Mouse (Mus musculus) erythroid progenitor cell, adult 5-6 weeks (primary cell): ENCODE measurements around the gene Gadd45g. TPM values are rescaled to one million over a fixed set of nuclear protein-coding genes. Genes with fewer than 3 reads are reported as not detected.

ENCODE experiments used
- ATAC-seq: replicated peaks from 2 replicates; pipeline ENCODE4 v1.8.0; 2016; ENCODE audit warnings: moderate number of reproducible peaks, mild to moderate bottlenecking, moderate TSS enrichment, inconsistent platforms; ENCODE audit not compliant: poor library complexity, low FRiP score, severe bottlenecking
- total RNA-seq, 2 experiments: library from RNA; stranded (forward) in 1 of 2; stranded (reverse) in 1 of 2; fragments of 150-400 nt in 1 of 2; fragments of 186-747, 209-891 nt in 1 of 2; gene quantifications; 2 replicates each; pipeline versions ENCODE4 v1.2.3 to v1.2.4; 2015 to 2017; ENCODE audit warnings: low replicate concordance in 2 of 2

Gene Gadd45g
- total RNA-seq (2015; ENCODE audit: low replicate concordance) (4.3 TPM in 1 of 2 replicates, not detected in the other), total RNA-seq (2017; ENCODE audit: low replicate concordance) (9.4 TPM in 1 of 2 replicates, not detected in the other)

DNA sequence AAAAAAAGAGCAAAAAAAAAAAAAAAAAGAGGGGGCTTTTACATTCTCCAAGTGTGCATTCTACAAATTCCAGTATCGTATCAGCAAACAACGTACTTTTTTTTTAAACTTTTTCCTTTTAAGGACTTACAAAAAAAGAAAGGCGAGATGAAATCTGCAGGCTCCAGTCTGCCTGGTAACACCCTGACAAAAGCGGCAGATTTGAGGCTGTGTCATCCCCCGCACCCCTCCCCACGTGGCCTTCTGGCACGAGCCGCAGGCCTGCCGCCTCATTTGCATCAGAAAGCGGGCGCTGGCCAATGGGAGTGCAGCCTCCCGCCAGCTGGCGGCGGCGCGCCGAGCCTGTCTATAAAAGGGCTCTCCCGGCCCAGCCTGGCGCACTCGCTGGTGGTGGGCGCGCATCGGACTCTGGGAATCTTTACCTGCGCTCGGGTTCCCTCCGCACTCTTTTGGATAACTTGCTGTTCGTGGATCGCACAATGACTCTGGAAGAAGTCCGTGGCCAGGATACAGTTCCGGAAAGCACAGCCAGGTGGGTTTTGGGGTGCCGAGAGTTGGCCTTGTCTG lies at the start of gene Gadd45g:
Gene Gadd45g, plus strand, starts transcription at position 378 of the 567 bp plus-strand sequence.
- peak; percentile 68 for ATAC-seq

DNA sequence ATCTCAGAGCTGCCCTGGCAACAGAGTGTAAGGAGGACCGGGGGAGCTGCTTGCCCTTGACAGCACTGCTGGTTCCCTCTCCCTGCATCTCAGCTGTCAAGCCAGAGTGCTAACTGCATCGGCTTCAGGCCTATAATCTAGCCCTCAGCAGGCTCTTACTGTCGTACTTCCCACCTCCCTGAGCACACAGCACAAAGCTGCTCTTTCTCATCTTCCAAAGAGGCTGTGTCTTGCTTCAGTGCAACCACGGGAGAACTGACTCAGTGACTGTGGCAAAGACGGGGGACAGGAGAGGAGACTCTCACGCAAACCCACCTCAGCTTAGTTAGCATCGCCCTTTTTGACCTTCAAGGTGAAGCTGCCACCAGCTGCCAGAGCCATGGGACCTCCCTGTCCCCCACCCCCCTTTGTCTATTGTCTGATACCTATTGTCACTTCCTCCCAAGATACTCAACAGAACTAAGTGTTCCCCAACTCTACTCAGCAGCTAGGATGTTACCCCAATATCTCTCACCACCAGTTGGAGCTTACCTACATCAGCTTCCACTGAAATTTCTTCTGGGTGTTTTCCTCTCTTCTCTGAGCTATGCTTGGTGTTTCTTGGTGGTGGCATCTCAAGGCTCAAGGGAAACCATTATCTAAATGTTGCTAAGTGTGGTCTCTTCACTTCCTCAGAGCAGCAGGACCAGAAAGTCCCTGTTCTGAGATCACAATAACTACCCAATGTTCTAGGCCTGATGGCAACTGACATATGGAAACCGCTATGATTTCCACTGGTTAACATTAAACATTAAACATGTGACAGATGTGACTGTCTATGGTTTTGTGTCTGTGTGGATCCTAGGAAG lies 48.4 kb upstream of the Gadd45g start:
- no peak for ATAC-seq

DNA sequence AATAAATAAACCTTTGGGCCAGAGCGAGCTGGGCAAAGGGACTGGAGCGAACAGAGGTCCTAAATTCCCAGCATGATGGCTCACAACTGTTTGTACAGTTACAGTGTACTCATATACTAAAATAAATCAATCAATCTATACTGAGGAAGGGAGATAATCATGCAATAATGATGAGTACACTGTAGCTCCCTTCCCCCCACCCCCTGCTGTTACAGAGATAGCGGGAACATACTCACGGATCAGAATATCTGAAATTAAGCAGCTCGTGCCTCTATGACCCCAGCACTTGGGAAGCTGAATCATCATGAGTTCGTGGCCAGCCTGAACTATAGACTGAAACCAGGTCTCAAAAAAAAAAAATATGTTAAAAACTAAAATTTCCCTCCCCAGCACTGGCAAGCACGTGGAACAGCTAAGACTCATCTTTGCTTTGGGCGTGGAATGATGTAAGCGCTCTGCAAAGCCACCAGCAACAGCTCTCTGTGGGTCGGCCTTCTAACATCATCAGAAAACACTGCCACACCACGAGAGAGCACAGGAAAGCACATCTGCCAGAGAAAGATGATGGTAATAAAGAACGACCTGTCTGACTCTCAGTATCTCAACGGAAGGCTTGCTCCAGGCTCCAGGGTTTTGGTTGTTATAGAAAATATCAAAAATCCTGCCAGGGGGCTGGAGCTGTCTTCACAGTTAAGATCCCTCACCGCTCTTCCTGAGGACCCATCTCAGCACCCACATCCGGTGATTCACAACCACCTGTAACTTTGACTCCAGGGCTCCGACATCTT lies 46.5 kb upstream of the Gadd45g start:
- ATAC-seq, result no peak

- no peak for ATAC-seq
Measured at GRCm38 (mm10) chr13:51800921-51801320, 45.6 kb upstream of the Gadd45g start.

DNA sequence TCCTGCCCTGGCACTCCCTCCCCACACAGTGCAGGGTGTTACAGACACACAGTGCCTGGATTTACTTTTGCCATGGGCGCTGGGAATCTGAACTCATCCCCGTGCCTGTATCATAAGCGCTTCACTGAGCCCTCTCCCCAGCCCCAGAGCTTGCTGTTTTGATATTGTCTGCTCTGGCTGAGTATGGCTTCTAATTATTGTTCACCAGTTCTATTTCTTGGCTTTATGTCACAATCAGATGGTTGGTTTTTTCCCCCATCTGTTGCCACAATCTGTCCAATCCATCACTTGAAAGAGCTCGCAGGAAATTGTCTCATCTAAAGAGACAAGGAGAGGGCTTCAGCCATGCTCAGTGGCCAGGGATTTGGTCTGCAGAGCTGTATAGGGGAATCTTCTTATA lies 40.8 kb upstream of the Gadd45g start:
- ATAC-seq, result no peak

- no peak for ATAC-seq
Measured at GRCm38 (mm10) chr13:51806220-51806619, 40.3 kb upstream of the Gadd45g start.

- ATAC-seq, result no peak
Measured at GRCm38 (mm10) chr13:51808141-51808540, 38.3 kb upstream of the Gadd45g start.

DNA sequence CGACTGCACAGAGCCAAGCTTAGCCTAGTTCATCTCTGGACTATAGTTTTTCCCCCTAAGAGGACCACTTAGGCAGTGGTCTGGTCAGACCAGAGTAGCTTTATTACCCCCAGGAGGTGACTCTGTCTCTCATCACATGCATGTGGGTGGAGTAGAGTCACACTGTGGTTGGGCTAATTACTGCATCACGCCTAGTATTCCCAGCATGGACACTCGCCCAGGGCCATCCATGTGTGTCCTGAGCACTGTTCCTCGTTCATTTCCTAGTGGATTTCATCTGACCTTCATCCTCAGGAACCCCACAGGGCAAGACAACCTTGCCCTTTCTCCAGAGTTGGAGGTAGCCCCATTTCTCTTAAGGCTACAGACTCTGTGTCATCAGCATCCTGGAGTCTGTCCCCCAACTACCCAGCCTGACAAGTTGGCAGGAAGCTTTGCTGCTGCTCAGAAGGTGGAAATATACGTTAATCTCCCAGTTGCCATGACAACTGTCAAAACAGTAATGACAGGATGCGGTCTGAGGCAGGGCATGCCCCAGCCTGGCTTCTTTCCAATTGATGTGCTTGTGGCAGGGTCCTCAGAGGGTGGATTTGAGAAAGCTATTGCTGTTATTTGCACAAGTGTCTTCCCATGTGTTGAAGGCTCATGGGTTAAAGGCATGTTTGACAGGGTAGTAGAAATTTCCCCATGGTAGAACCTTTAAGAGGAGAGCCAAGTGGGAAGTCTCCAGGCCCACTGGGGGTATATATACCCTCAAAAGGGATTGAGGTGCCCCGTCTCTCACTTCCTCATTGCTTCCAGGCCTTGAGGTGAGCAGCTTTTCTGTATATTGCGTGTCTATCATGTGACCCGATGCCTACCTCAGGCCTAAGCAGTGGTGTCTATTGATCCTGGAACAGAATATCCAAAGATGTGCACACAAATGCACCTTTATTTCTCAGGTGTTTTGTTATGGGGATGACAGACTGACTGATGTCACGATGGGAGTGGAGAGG lies 32.6 kb upstream of the Gadd45g start:
- no peak for ATAC-seq

GRCm38 (mm10) chr13:51814646-51815045 lies 31.8 kb upstream of the Gadd45g start:
- ATAC-seq, result no peak

DNA sequence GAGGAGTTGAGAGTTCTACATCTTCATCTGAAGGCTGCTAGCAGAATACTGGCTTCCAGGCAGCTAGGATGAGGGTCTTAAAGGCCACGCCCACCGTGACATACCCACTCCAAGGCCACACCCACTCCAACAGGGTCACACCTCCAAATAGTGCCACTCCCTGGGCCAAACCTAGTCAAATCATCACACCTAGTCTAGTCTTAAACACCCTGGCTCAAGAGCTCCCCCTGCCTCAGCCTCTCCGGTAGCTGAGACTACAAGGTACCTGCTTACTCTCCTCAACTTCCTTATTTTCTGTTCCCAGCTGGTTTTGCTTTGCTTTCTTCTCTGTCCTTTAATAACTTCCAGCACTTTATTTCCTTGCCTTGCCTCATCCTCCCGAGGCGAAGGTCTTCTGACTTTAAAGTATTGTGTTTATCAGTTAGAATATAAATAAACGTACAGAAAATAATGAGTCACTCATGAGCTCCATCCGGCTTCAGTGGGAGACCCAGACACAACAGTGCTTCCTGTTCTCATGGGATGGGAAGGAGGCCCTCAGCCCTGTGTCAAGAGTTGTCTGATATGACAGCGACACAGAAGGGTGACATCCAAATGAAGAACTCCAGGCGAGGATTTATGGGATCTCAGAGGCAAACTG lies 30.5 kb upstream of the Gadd45g start:
- no peak; the same call in 1 of the 2 replicates for ATAC-seq

GRCm38 (mm10) chr13:51816559-51817041 lies 29.9 kb upstream of the Gadd45g start:
- no peak for ATAC-seq

DNA sequence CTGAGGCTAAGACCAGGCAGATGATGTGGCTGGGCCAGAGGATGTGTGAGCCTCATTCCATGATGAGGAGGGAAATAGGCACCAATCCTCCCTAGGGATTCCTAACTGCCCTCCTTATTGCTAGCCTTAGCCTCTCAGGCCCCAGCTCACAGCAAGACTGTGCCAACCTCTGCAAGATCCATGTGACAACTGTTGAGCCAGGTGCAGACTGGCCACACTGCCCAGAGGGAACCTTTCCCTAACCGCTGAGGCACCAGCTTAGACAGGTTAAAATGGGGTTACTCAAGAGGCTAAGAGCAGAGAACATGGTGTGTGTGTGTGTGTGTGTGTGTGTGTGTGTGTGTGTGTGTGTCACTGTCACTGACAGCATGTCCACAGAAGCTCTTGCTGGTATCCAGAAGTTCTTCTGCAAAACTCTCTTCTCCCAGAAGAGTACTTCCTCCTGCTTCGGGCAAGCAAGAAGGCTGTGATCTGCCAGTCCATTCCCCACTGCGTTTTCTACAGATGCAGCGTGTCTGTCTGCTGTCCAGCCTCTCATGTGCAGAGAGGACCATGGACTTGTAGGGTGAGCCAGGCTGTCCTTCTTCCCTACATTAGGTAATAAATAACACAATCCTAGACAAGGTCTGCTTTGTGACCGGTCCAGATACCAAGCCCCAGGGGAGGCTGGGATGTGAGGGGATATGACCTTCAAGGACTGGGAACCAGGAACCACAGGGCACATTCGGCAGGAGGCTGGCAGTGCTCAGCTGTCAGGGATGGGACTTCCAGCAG lies 28.1 kb upstream of the Gadd45g start:
- ATAC-seq, result no peak

DNA sequence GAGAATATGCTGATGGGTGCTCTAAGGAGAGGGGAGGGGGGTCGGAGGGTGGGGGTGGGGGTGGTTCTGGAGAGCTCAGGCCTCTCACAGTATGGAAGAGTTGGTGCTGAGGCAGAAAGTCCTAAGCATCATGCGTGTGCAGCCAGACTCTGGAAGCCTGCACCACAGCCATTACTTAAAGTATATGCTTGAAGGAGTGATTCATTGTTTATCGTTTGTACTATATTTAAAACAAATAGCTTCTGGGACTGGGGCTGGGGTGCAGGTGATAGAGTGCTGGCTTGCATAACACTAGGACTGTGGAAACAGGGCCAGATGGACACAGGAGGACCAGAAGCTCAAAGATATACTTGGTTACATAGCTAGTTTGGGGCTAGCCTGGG lies 27.5 kb upstream of the Gadd45g start:
- no peak for ATAC-seq

DNA sequence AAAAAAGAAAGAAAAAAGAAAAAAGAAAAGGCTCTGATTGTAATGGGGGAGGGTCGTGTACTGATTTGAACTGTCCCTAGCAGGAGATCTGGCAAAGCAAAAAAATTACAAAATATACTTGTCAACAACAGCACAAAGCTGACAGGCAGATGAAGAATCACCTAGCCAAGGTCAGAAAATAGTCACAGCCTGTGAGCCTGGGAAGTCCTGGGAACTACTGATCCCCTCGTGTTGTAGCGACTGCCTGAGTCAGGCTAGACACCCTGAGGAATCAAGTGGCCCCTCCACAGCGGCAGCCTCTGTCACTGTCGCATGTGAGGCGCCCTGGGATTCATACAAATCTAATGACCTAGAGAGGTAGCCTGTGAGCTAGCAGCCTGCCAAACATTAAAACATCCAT lies 27.1 kb upstream of the Gadd45g start:
- no peak for ATAC-seq

DNA sequence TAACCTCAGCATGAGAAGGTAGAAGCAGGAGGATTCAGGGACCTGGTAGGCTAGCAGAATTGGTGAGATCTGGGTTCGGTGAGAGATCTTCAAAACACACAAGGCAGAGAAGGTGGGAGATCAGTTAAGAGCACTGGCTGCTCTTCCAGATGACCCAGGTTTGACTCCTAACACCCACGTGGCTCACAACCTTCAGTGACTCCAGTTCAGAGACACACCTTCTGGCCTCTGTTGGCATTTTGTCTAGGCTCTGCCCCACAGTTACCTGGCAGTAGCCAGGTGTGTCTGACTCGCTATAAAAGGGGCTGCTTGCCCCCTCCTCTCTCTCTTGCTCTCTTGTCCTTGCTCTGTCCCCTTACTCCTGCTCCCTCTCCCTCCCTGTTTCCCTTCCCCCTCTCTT lies 24.5 kb upstream of the Gadd45g start:
- no peak for ATAC-seq

- ATAC-seq, result no peak
Measured at GRCm38 (mm10) chr13:51823822-51824495, 22.5 kb upstream of the Gadd45g start.

- 0 out of 2 replicates have a peak, but pooled peaks have one; percentile 51 for ATAC-seq
Measured at GRCm38 (mm10) chr13:51830744-51831450, 15.6 kb upstream of the Gadd45g start.
